Mouse (Mus musculus) embryonic facial prominence, embryonic 12.5 days (tissue): Measurements from ENCODE around the gene Pla2g5. TPM values are rescaled to one million over a fixed set of nuclear protein-coding genes. Genes with fewer than 3 reads are reported as not detected.
"Not testable (repeated sequence)": the region's sequence is repeated elsewhere in the genome, so short reads cannot be mapped to it uniquely, and the experiment has no call there.

Experiments
- ATAC-seq: fragments of 200-750 bp; cut with Nextera tagmentation; 2 replicates; pipeline ENCODE4 v1.8.0; 2017; ENCODE audit not compliant: insufficient number of reproducible peaks, insufficient read depth, low FRiP score, low TSS enrichment
- H3K27ac ChIP-seq: fragments of 300-500 bp; sonication (generic); 2 replicates; pipeline ENCODE4 v1.5.1; 2016; ENCODE audit warnings: mild to moderate bottlenecking
- H3K27me3 ChIP-seq: fragments of 300-500 bp; sonication (generic); 2 replicates; pipeline ENCODE4 v1.6.1; 2016; ENCODE audit warnings: mild to moderate bottlenecking, moderate library complexity
- H3K36me3 ChIP-seq: fragments of 300-500 bp; sonication (generic); 2 replicates; pipeline ENCODE4 v1.6.1; 2016; ENCODE audit warnings: mild to moderate bottlenecking
- H3K4me1 ChIP-seq: fragments of 300-500 bp; sonication (generic); 2 replicates; pipeline ENCODE4 v1.6.1; 2016
- H3K4me2 ChIP-seq: fragments of 300-500 bp; sonication (generic); replicated peaks from 2 replicates; pipeline ENCODE4 v1.6.1; 2016; ENCODE audit warnings: mild to moderate bottlenecking, moderate library complexity
- H3K4me3 ChIP-seq: fragments of 300-500 bp; sonication (generic); 2 replicates; pipeline ENCODE4 v1.5.1; 2016; ENCODE audit warnings: mild to moderate bottlenecking
- H3K9ac ChIP-seq: fragments of 300-500 bp; sonication (generic); 2 replicates; pipeline ENCODE4 v1.6.1; 2016; ENCODE audit warnings: mild to moderate bottlenecking, moderate library complexity
- H3K9me3 ChIP-seq: fragments of 300-500 bp; sonication (generic); 2 replicates; pipeline ENCODE4 v1.6.1; 2016; ENCODE audit warnings: mild to moderate bottlenecking, moderate library complexity
- WGBS: fragments of 180-500 bp; shearing (Covaris S2); methylation state at CpG from one replicate; pipeline ENCODE4 v1.1.7; 2016; 5-methylcytosine and 5-hydroxymethylcytosine counted together
- polyA plus RNA-seq: library from polyadenylated mRNA; unstranded; fragments of >200 nt; fragmentation: Nextera tagmentation; extraction: Ambion mirVana; gene quantifications from 2 replicates; pipeline ENCODE4 v1.2.1, GENCODE M21; 2016

Gene Pla2g5
- 0.82 and 0.84 TPM in 2 replicates for polyA plus RNA-seq

- no peak for ATAC-seq
Observed at GRCm38 (mm10) chr4:138863344-138863998, at the start of gene Pla2g5. Gene Pla2g5, minus strand, starts transcription at chr4:138863482.

GRCm38 (mm10) chr4:138905624-138906337 is 42.5 kb upstream of the Pla2g5 start:
- no peak for ATAC-seq
- Histone ChIP-seq H3K4me3 (no peak overlapping the region), H3K9ac (no peak overlapping the region), H3K9me3 (no peaks in the 10 kb centered on the region), H3K27me3 (no peaks in the 10 kb centered on the region), H3K36me3 (peaks cover 65% of the 10 kb centered on the region), H3K4me1 (no peaks in the 10 kb centered on the region), H3K4me2 (no peak overlapping the region), H3K27ac (no peak overlapping the region)
- 96% methylated on average over 18 of the region's 18 CpGs for WGBS

More at GRCm38 (mm10) chr4:138863344-138863998, at the start of gene Pla2g5:
- Histone ChIP-seq H3K27me3 (no peaks in the 10 kb centered on the region), H3K4me1 (no peaks in the 10 kb centered on the region), H3K36me3 (no peaks in the 10 kb centered on the region), H3K4me2 (no peak within 1 kb of the TSS), H3K9ac (no peak within 1 kb of the TSS), H3K27ac (no peak within 1 kb of the TSS), H3K9me3 (no peaks in the 10 kb centered on the region), H3K4me3 (no peak within 1 kb of the TSS)
- WGBS = 73% methylated on average over 10 of the region's 10 CpGs

- Histone ChIP-seq H3K27ac (no peak overlapping the region), H3K4me1 (no peaks in the 10 kb centered on the region), H3K27me3 (no peaks in the 10 kb centered on the region), H3K4me3 (no peak overlapping the region), H3K9ac (no peak overlapping the region), H3K4me2 (no peak overlapping the region), H3K36me3 (peaks cover 77% of the 10 kb centered on the region), H3K9me3 (no peaks in the 10 kb centered on the region)
- ATAC-seq = no peak
- 86% methylated on average over 7 of the region's 7 CpGs for WGBS
Observed at GRCm38 (mm10) chr4:138899361-138899760, 36.1 kb upstream of the Pla2g5 start.

- H3K27ac ChIP-seq, ATAC-seq, H3K27me3 ChIP-seq, H3K4me3 ChIP-seq, H3K4me1 ChIP-seq, H3K9me3 ChIP-seq, H3K9ac ChIP-seq, H3K4me2 ChIP-seq: not testable (repeated sequence)
- peaks cover 56% of the 10 kb centered on the region for H3K36me3 ChIP-seq
- WGBS = 94% methylated on average over 11 of the region's 11 CpGs
Observed at GRCm38 (mm10) chr4:138893789-138894188, 30.5 kb upstream of the Pla2g5 start.

- no peak for ATAC-seq
- Histone ChIP-seq H3K9ac (no peak overlapping the region), H3K27ac (no peak overlapping the region), H3K4me2 (no peak overlapping the region), H3K4me1 (0 out of 2 replicates have a peak, but pooled peaks cover 5% of the 10 kb centered on the region), H3K9me3 (no peaks in the 10 kb centered on the region), H3K4me3 (no peak overlapping the region), H3K36me3 (peaks cover 45% of the 10 kb centered on the region), H3K27me3 (no peaks in the 10 kb centered on the region)
- WGBS = 54% methylated on average over 5 of the region's 6 CpGs
Observed at GRCm38 (mm10) chr4:138892655-138893054, 29.4 kb upstream of the Pla2g5 start.

- 69% methylated on average over 8 of the region's 8 CpGs for WGBS
- H3K4me1 ChIP-seq = 0 out of 2 replicates have a peak, but pooled peaks cover 5% of the 10 kb centered on the region
- H3K27ac ChIP-seq = no peak overlapping the region
- H3K36me3 ChIP-seq = peaks cover 18% of the 10 kb centered on the region
- ATAC-seq = no peak
- H3K27me3 ChIP-seq = no peaks in the 10 kb centered on the region
- no peaks in the 10 kb centered on the region for H3K9me3 ChIP-seq
- H3K4me3 ChIP-seq = no peak overlapping the region
- H3K9ac ChIP-seq = no peak overlapping the region
- H3K4me2 ChIP-seq = no peak overlapping the region
Observed at GRCm38 (mm10) chr4:138889635-138890034, 26.4 kb upstream of the Pla2g5 start.

- peaks cover 14% of the 10 kb centered on the region; the same call in 1 of the 2 replicates for H3K36me3 ChIP-seq
- 33% methylated on average over 7 of the region's 7 CpGs for WGBS
- ATAC-seq = no peak
- no peak overlapping the region for H3K9ac ChIP-seq
- no peak overlapping the region for H3K27ac ChIP-seq
- H3K4me2 ChIP-seq = no peak overlapping the region
- H3K9me3 ChIP-seq = no peaks in the 10 kb centered on the region
- H3K4me1 ChIP-seq = 0 out of 2 replicates have a peak, but pooled peaks cover 5% of the 10 kb centered on the region
- H3K27me3 ChIP-seq = no peaks in the 10 kb centered on the region
- H3K4me3 ChIP-seq = no peak overlapping the region
Observed at GRCm38 (mm10) chr4:138889165-138889564, 25.9 kb upstream of the Pla2g5 start.

- Histone ChIP-seq H3K4me1 (peaks cover 9% of the 10 kb centered on the region; the same call in 1 of the 2 replicates), H3K27ac (no peak overlapping the region), H3K4me3 (no peak overlapping the region), H3K4me2 (no peak overlapping the region), H3K9me3 (no peaks in the 10 kb centered on the region), H3K36me3 (no peaks in the 10 kb centered on the region), H3K9ac (no peak overlapping the region), H3K27me3 (peaks cover 6% of the 10 kb centered on the region; the same call in 1 of the 2 replicates)
- no peak for ATAC-seq
- 17% methylated on average over 6 of the region's 6 CpGs for WGBS
Observed at GRCm38 (mm10) chr4:138884261-138884660, 21.0 kb upstream of the Pla2g5 start.

GRCm38 (mm10) chr4:138882179-138882578 is 18.9 kb upstream of the Pla2g5 start:
- H3K9ac ChIP-seq = no peak overlapping the region; the same call in 1 of the 2 replicates
- peak overlapping the region; percentile 21 for H3K4me3 ChIP-seq
- no peaks in the 10 kb centered on the region for H3K36me3 ChIP-seq
- H3K27ac ChIP-seq = 0 out of 2 replicates have a peak overlapping the region, but pooled peaks have one; percentile 46
- no peaks in the 10 kb centered on the region for H3K9me3 ChIP-seq
- H3K27me3 ChIP-seq = peaks cover 6% of the 10 kb centered on the region; the same call in 1 of the 2 replicates
- peak overlapping the region; percentile 48 for H3K4me2 ChIP-seq
- no peak for ATAC-seq
- peaks cover 9% of the 10 kb centered on the region; the same call in 1 of the 2 replicates for H3K4me1 ChIP-seq
- WGBS = 12% methylated on average over 16 of the region's 16 CpGs

- H3K36me3 ChIP-seq = no peaks in the 10 kb centered on the region
- peaks cover 6% of the 10 kb centered on the region; the same call in 1 of the 2 replicates for H3K27me3 ChIP-seq
- no peak overlapping the region for H3K4me2 ChIP-seq
- H3K9me3 ChIP-seq = no peaks in the 10 kb centered on the region
- peaks cover 9% of the 10 kb centered on the region; the same call in 1 of the 2 replicates for H3K4me1 ChIP-seq
- ATAC-seq = peak; percentile 24; the same call in 1 of the 2 replicates
- peak overlapping the region; percentile 4; the same call in 1 of the 2 replicates for H3K9ac ChIP-seq
- no peak overlapping the region for H3K27ac ChIP-seq
- H3K4me3 ChIP-seq = no peak overlapping the region
- WGBS = 83% methylated on average over 7 of the region's 7 CpGs
Observed at GRCm38 (mm10) chr4:138880811-138881584, 17.7 kb upstream of the Pla2g5 start.

GRCm38 (mm10) chr4:138879808-138880207 is 16.5 kb upstream of the Pla2g5 start:
- Histone ChIP-seq H3K27me3 (peaks cover 6% of the 10 kb centered on the region; the same call in 1 of the 2 replicates), H3K9me3 (no peaks in the 10 kb centered on the region), H3K4me1 (peaks cover 9% of the 10 kb centered on the region; the same call in 1 of the 2 replicates), H3K27ac (0 out of 2 replicates have a peak overlapping the region, but pooled peaks have one; percentile 3), H3K4me3 (no peak overlapping the region), H3K9ac (no peak overlapping the region), H3K4me2 (no peak overlapping the region), H3K36me3 (no peaks in the 10 kb centered on the region)
- 85% methylated on average over 11 of the region's 11 CpGs for WGBS
- no peak for ATAC-seq
